Mouse (Mus musculus) adrenal gland, adult 2 months (tissue): Measurements from ENCODE around the gene Copg2. TPM values are rescaled to one million over a fixed set of nuclear protein-coding genes. Genes with fewer than 3 reads are reported as not detected.

Experiments
- DNase-seq: peaks from one replicate; pipeline ENCODE4 v3.0.0; 2021
- long read RNA-seq: library from polyadenylated mRNA; stranded (forward); transcript quantifications from one replicate; pipeline ENCODE4 v2.0.0, GENCODE M21; 2021
- polyA plus RNA-seq: library from polyadenylated mRNA; depleted of rRNA; stranded (reverse); fragments of >200 nt; gene quantifications from 2 replicates; pipeline ENCODE4 v1.2.3, GENCODE M21; 2012; rRNA removed
- total RNA-seq, 2 experiments: library from RNA; stranded (reverse); gene quantifications; 2 replicates each; pipeline ENCODE4 v1.2.3; 2021

The Copg2 gene
- total RNA-seq = 10 to 100 TPM; 62.3 to 67.5 TPM
- polyA plus RNA-seq = 3.6 and 5.0 TPM in 2 replicates
- long read RNA-seq, transcript Copg2-201 (24 exons, 3,961 nt) = major isoform, 13 of 16 reads
- long read RNA-seq, partial matches to known transcripts = 1 of 16 reads
- long read RNA-seq, other reads (novel, unspliced or antisense) = 1 of 16 reads

DNA sequence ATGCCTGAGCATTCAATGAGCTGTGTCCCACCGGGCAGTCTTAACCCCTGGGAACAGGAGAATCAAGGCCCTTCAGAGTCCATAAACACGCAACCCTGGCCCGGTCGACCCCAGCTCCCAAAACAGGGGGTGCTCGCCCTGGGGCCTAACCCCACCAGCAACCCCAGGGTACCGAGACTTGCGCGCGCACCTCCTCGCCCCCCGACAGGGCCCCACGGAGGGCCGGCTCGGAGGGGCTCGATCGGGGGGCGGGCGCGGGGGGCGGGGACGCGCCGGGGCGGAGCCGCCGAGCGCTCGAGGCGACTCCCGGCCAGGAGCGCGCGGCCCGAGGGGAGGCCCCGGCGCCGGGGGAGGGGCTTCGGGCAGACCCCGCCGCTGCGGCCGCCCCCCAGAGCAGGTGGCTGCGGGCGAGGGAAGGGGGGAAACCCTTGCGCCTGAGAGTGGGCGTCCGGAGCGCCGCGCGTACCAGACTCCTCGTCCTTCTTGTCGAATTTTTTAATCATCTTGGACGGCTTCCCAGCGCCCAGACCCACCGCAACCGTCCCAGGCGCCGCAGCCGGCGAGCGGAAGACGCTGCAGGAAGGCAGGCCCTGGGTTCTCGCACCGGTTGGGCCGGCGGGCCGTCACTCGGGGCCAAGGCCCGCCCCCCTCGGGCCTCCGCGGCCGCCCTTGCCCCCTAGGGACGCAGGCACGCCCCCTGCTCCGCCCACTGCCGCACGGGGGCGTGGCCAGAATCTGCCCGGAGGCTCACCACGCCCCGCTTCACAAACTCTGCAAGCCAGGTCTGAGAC is at the start of gene Copg2:
Copg2 (minus strand) TSS at position 600 of the 791 bp plus-strand sequence.
- peak; percentile 97 for DNase-seq

DNA sequence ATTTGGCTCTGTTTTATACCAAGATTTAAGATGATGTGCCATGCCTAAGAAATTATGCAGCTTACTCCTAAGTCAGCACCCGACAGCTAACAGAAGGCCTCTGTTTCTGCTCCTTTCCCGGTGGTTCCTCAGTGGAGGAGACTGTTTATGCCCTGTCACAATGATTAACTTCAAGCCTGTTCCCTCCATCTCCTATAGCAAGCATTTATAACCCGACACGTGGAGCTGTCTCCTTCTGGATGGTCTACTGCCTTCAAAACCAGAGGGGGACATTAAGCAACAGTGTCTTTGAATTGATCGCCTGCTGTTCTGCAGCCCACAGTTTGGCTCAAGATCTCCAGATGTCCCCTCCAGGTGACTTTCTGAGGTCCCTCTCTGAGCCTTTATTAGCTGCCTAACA is 42.7 kb upstream of the Copg2 start:
- no peak for DNase-seq

- DNase-seq = no peak
Measured at GRCm38 (mm10) chr6:30922821-30923220, 26.2 kb upstream of the Copg2 start.

- no peak for DNase-seq
Measured at GRCm38 (mm10) chr6:30921826-30922225, 25.2 kb upstream of the Copg2 start.

- no peak for DNase-seq
Measured at GRCm38 (mm10) chr6:30920834-30921675, 24.5 kb upstream of the Copg2 start.

- no peak for DNase-seq
Measured at GRCm38 (mm10) chr6:30915473-30915872, 18.9 kb upstream of the Copg2 start, which contains the start of gene Tsga13. Gene Tsga13 (minus strand): TSS chr6:30915573.

DNA sequence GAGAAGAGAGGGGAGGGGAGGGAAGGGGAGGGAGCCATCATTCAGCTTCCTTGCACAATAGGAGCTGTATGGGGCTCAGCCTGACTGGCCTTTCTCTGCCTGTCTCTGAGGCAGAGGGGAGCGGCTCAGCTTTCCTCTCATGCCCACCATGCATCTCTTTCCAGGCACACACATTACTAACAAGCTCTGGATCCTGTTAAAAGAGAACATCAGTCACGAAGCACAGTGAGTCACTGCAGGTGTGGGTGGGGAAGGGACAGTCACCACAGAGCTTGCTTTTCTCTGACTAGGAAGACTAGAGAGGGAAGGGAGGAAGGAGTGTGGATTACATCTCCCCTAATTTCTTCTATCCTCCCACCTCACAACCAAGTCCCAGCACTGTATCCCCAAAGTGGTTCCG is 11.4 kb upstream of the Copg2 start:
- DNase-seq = no peak

DNA sequence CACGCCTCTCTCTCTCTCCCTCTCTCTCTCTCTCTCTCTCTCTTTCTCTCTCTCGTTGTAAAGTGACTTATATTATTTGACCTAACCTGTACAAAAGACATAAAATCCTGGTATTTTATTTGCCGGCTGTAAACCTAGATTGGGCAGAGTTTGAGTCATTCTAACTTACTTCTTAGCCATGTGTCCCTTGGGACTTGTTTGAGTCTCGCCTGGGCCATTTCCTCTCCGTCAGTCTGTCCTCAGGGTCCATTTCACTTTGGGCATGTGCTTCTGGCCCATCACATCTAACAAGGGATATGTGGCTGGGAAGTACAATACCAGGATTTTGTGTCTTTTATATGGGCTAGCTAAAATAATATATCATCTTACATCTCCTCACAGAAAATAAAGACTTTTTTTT is 8.3 kb upstream of the Copg2 start:
- DNase-seq = no peak

- no peak for DNase-seq
Measured at GRCm38 (mm10) chr6:30904033-30904432, 7.4 kb upstream of the Copg2 start.

DNA sequence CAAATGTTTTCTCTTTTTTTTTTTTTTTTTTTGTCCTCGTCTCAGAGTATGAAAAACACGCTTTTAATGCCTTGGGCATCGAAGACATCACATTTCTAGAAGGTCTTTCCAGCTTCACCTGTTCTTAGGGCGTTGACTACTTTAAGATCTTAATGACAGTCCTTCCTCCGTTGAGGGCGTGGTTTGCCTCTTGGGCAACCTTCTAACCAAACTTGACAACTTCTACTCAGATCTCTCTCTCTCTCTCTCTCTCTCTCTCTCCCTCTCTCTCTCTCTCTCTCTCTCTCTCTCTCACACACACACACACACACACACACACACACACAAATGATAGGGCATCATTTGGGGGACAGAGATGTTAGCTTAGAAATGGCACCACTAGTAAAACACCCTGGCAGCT is 926 bp upstream of the Copg2 start:
- DNase-seq = no peak

DNA sequence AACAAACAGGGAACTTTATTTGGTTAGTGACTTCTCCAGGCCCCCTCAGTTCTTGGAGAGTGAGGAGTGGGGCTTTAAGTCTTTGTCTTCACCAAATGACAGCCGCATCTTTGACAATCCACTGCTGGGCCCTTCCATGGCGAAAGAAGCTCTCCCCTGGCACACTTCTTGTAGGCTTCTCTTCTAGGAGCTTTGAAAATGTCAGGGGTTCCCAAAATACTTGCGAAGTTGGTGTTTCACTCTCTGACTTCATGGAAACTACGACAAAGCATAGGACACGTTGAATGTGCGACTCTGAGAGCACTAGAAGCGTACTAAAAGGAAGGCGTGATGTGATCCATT is 363 bp upstream of the Copg2 start:
- no peak for DNase-seq

GRCm38 (mm10) chr6:30895819-30896194 is 787 bp downstream of the Copg2 start:
- no peak for DNase-seq

DNA sequence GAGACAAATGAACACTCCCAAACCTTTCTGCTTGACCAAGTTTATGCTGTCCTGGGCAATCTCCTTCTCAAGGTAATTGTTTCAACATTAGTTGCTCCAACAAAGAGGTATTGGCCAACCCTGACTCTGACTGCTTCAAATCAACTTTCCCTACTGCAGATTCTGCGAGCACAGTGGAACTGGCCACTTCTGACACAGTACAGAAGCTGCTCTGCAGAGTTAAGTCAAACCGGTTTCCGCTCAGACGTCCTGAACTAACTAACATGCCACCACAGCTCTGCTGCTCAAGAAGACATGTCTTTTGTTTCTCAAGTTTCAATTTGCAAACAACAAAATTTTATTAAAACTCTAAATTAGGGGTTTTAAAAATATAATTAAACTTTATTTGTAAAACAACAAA is 3.5 kb downstream of the Copg2 start:
- no peak for DNase-seq

DNA sequence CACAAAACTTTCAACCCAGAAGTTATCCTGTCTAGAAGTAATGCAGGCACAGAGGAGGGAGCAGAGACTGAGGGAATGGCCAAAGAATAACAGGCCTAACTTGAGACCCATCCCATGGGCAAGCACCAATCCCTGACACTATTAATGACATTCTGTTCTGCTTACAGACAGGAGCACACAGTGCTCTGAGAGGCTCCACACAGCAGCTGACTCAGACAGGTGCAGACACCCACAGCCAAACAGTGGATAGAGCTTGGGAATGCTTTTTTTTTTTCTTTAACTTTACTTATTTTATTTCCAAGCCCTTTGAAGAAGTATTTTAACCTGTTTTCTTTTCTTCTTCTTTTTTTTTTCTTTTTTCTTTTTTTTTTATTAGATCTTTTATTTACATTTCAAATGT is 4.8 kb downstream of the Copg2 start:
- no peak for DNase-seq

GRCm38 (mm10) chr6:30884856-30885255 is 11.7 kb downstream of the Copg2 start:
- DNase-seq = no peak

DNA sequence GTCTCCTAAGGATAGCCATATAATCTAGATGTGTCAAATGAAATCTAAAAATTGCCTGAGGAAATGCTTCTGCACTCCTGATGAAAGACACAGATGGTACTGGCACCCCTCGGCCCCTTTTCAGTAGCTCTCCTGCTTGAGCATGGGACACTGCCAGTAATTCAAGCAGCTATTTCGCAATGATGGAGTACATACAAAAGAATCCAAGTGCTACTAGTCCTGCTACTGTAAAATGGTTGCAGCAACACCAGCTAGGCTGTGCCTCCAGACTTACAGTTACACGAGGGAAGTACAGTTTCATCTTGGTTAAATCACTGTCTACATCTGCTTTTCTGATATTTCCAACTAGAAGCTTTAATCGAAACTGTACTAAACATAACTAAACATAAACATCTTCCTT is 13.1 kb downstream of the Copg2 start:
- DNase-seq = peak; percentile 3

DNA sequence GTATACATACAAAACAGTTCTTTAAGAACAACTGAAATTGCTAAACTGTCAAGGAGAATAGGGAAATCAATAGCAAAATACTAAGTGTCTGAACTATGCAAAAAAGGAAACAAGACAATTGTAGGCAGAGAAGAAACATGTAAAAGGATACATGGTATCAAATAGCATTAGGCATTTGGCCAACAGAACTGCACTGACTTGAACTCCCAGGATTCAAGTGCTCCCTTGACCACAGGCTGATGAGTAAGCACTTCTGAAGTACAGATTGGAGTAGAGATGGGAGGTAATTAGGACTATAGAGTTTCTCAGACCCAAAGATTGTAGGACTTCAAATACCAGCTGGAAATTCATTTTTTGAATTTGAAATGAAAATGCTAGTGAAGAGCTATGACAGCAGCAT is 19.9 kb downstream of the Copg2 start:
- no peak for DNase-seq

- no peak for DNase-seq
Measured at GRCm38 (mm10) chr6:30866501-30866900, 30.1 kb downstream of the Copg2 start.

DNA sequence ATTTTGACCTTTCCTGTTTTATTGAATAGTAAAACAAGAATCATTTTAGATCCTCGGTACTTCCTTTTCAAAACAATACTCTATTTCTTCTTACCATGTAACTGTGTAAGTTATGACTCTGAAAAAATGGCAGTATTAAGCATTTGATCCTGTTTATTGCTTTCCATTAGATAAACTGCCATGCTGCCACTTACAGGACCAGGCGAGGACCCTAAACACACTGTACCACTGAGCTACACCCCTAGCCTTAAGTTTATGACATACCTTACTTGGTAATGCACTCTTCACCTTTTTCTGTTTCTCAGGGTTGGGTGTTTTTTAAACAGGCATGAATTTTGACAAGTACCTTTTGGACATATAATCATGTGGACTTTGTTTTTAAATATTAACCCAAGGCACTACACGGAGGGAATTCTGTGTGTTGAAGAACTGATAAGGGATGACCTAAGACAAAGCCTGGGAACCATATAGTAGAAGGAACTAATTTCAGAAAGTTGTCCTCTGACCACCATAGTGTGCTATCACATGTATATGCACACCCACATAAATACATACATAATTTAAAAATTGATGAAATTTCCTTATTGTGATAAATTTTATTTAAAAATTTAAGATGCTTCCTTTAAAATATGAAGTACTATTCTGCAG is 31.4 kb downstream of the Copg2 start:
- no peak for DNase-seq

DNA sequence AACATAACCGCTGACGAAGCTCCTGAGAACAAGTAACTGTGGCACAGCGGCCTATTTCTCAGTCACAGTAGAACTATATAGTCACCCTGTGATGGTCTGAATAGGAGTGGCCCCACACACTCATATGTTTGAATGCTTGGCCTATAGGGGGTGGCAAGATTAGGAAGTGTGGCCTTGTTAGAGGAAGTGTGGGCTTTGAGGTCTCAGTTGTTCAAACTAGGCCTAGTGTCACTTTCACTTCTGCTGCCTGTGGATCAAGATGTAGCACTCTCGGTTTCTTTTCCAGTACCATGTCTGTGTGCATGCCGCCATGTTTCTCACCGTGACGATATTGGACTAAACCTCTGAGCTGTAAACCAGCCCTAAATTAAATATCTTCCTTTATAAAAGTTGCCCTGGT is 40.6 kb downstream of the Copg2 start:
- DNase-seq = no peak

GRCm38 (mm10) chr6:30855205-30855604 is 41.4 kb downstream of the Copg2 start:
- DNase-seq = no peak

DNA sequence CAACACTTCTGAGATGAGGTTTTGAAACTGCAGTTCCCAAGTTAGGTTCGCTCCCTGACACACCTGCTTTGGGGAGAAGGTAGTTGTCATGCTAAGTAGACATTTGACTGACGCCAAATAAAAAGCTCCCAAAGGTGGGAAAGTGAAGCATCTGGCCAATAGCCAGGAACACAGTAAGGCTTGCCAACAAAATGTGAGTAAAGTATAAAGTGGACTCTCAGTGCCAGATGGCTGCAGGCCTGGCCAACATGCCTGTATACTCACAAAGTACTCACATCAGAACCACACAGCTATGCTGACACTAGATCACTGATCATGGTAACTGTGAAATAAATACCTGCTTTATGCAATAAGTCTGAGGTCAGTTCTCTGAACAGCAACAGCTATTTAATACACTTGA is 46.8 kb downstream of the Copg2 start:
- DNase-seq = no peak

- no peak for DNase-seq
Measured at GRCm38 (mm10) chr6:30832241-30832640, 64.4 kb downstream of the Copg2 start.
